Mouse (Mus musculus) spleen, embryonic (tissue): ENCODE data around the gene Sox30.

Experiments used
- CTCF ChIA-PET: fragments of 350-600 bp; sonication (Branson Sonifier 250); formaldehyde crosslinking; loops from one replicate; lab custom pipeline; 2022; lab: Charles Lee

The Sox30 gene

GRCm38 (mm10) chr11:46055896-46056769 is 76.0 kb downstream of the Sox30 start, which contains the start of gene Adam19:
Gene Adam19, plus strand, starts transcription at chr11:46055992.
- CTCF ChIA-PET = no interaction called here

GRCm38 (mm10) chr11:46056770-46057411 is 76.8 kb downstream of the Sox30 start:
- CTCF ChIA-PET = interaction anchor here (0.6 kb wide), 1 partner anchor 216 kb away, joined by 4 read pairs; no protein-coding TSS in a partner anchor

GRCm38 (mm10) chr11:46058011-46058410 is 77.9 kb downstream of the Sox30 start:
- CTCF ChIA-PET = interaction anchor here (0.5 kb wide), 1 partner anchor 25 kb away, joined by 3 read pairs; no protein-coding TSS in a partner anchor

- CTCF ChIA-PET = interaction anchor here (0.7 kb wide), 4 partner anchors 67 to 993 kb away, joined by 3 to 12 read pairs (median 9); no protein-coding TSS in a partner anchor
Observed at GRCm38 (mm10) chr11:46058916-46059315, 78.8 kb downstream of the Sox30 start.

GRCm38 (mm10) chr11:46059887-46060650 is 80.0 kb downstream of the Sox30 start:
- CTCF ChIA-PET = interaction anchor here (0.6 to 0.7 kb wide), 3 partner anchors 8 to 1809 kb away, joined by 3 to 4 read pairs (median 3); partner anchors contain the start of gene Gm12166

GRCm38 (mm10) chr11:46060651-46061020 is 80.5 kb downstream of the Sox30 start:
- CTCF ChIA-PET = interaction anchor here (0.6 kb wide), 1 partner anchor 9 kb away, joined by 4 read pairs; the partner anchor contains the start of gene Gm12166

- CTCF ChIA-PET = no interaction called here
Observed at GRCm38 (mm10) chr11:46061776-46062445, 81.8 kb downstream of the Sox30 start.

- CTCF ChIA-PET = interaction anchor here (0.6 kb wide), 1 partner anchor 296 kb away, joined by 4 read pairs; no protein-coding TSS in a partner anchor
Observed at GRCm38 (mm10) chr11:46062569-46062968, 82.5 kb downstream of the Sox30 start.

- CTCF ChIA-PET = interaction anchor here (0.6 to 1.2 kb wide), 3 partner anchors 10 to 295 kb away, joined by 4 to 7 read pairs (median 4); no protein-coding TSS in a partner anchor
Observed at GRCm38 (mm10) chr11:46062993-46063731, 83.1 kb downstream of the Sox30 start.

- CTCF ChIA-PET = interaction anchor here (0.6 kb wide), 1 partner anchor 610 kb away, joined by 6 read pairs; no protein-coding TSS in a partner anchor
Observed at GRCm38 (mm10) chr11:46064767-46065166, 84.7 kb downstream of the Sox30 start.

- CTCF ChIA-PET = interaction anchor here (0.6 kb wide), 1 partner anchor 610 kb away, joined by 6 read pairs; no protein-coding TSS in a partner anchor
Observed at GRCm38 (mm10) chr11:46065201-46066011, 85.3 kb downstream of the Sox30 start.
